Mouse (Mus musculus) T-helper 2 cell (primary cell): ENCODE results near the gene Gm48551.

ENCODE experiments used
- in situ Hi-C: fragments of 300-600 bp; cut with MboI, MseI; formaldehyde crosslinking; loops from one replicate; pipeline ENCODE4 v1.15.1; 2025; ENCODE audit warnings: high pct_unique_total_duplicates

Gene Gm48551

GRCm38 (mm10) chr10:81382039-81382438 lies 2.2 kb upstream of the Gm48551 start:
- in situ Hi-C loops: no loop called here

DNA sequence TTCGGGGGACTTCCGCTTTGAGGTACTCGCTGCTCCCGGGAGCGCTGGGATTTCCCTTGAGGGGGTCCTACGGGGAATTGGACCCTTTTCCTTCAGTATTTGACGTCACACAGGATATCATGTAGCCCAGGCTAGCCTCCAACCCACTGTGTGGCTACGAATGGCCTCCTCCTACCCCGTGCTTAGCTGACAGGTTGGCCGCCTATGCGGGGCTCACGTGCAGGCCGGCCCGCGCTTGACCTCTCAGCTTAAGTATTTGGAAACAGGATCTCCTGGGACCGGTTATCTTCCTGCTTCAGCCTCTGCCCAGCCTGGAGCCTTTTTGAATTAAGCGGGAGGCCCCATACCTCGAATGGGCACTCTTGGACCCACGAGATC lies 328 bp downstream of the Gm48551 start:
- in situ Hi-C loops: no loop called here

DNA sequence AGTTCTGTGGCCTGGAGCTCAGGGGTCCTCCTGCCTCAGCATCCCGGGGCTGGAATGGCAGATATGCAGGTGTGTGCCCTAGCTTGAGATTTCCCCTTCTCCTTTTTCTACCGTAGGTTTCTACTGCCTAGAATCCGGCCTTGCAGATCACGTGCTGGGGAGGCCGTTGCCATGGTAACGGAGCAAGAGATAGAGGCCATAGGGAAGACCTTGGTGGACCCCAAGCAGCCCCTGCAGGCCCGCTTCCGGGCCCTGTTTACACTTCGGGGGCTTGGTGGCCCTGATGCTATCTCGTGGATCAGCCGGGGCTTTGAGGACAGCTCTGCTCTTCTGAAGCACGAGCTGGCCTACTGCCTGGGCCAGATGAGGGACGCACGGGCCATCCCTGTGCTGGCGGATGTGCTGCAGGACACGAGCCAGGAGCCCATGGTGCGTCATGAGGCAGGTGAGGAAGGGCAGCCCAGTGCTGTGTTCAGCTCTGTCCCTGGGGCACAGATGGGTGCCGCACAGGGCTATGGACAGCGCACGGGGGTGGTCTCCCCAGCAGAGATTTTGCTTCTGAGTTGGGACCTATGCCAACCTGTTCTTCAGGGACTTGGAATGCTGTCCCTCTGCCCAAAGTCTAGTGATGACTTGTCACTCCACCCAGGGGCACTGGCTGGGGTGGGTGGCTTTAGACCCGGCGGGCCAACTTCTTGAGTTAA lies 1.5 kb downstream of the Gm48551 start:
- in situ Hi-C loops: no loop called here

DNA sequence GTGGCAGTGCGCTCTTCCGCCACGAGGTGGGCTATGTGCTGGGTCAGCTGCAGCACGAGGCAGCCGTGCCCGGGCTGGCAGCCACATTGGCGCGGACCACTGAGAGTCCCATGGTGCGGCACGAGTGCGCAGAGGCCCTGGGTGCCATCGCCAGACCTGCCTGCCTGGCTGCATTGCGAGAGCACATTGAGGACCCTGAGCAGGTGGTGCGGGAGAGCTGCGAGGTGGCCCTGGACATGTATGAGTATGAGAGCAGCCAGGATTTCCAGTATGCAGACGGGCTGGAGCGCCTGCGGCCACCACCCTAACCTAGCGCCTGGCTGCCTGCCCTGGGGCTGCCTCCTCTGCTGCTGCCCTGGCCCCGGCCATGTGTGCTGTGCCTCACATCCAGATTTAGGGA lies 3.5 kb downstream of the Gm48551 start:
- in situ Hi-C loops: no loop called here

GRCm38 (mm10) chr10:81388505-81389055 lies 4.3 kb downstream of the Gm48551 start, which contains the start of gene Gm48552:
Gene Gm48552, plus strand, starts transcription at chr10:81389005.
- in situ Hi-C loops: no loop called here

DNA sequence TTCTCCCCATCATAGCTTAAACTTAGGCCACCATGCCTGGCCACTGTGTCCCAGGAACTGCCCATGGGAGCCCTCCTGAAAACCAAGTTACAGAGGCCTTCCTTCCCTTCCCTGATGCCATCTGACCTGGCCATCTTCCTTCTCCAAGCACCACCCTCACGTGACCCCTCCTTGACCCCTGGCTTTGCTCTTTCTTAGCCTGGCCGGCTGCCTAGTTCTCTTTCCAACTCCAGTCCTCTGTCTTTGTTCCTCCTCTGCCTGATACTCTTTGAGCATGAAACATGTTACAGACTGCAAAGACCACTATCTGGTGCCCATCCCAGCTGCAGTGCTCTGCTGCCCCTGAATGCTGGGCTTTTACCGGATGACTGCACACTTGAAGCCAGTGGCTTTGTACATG lies 5.1 kb downstream of the Gm48551 start:
- in situ Hi-C loops: no loop called here

GRCm38 (mm10) chr10:81389801-81390677 lies 5.8 kb downstream of the Gm48551 start:
- in situ Hi-C loops: no loop called here

GRCm38 (mm10) chr10:81390678-81390965 lies 6.4 kb downstream of the Gm48551 start:
- in situ Hi-C loops: no loop called here

DNA sequence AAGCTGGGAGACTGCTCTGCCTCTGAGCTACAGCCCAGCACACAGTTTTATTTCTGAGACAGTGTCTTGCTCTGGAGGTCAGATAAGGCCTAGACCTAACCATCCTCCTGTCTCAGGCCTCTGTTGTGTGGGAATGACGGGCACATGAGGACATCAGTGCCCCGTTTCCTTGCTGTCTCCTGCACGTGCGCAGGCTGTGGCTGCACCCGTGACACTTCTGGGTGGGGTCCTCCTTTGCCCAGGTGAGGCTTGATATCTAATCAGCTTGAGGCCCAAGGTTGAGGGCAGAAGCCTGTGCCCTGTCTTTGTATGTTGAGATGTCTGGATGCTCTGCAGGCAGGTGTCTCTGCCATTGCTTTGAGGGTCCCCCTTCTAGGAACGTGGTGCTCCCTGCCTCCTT lies 8.0 kb downstream of the Gm48551 start:
- in situ Hi-C loops: no loop called here

GRCm38 (mm10) chr10:81392781-81393185 lies 8.5 kb downstream of the Gm48551 start, which contains the start of gene Smim24:
Gene Smim24, plus strand, starts transcription at chr10:81393051.
- in situ Hi-C loops: no loop called here

- in situ Hi-C loops: no loop called here
These were observed 9.3 kb downstream of the Gm48551 start for GRCm38 (mm10) chr10:81393456-81394063.

DNA sequence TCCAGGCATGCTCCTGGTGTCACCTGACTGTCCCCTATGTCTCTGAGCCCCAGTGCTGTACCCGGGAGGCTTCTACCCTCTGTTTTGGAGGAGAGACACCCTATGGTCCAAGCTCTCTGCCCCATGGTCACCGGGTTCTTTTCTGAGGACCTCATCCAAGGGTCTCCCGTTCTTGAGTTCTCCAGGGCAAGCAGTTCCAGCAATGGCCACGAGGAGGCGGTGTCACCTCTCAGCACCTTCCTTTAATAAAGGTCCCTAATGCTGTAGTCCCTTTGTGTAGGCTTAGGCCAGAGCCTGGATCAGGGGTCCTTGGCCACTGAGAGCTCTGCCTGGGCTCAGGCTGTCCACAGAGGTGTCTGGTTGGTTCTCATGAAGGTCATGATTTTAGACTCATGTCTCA lies 10.9 kb downstream of the Gm48551 start:
- in situ Hi-C loops: loop anchor here (5.0 kb wide), 1 partner anchor 137 kb away; no protein-coding TSS in a partner anchor

DNA sequence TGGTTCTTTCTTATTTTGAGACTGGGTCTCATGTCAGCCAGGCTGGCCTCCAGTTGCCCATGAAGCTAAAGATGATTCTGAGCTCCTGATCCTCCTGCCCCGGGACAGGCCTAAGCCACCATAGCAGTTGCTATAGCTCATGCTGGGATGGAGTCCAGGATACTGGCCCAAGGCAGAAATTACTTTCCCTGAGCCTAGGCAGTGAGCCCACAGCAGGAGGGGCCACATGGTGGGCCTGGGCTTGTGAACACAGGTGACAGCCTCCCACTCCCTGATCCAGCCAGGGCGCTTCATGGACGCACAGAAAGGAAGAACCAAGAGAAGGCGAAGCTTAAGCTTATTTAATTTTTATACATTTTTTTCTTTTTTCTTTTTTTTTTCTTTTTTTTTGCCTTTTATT lies 11.6 kb downstream of the Gm48551 start:
- in situ Hi-C loops: loop anchor here (5.0 kb wide), 1 partner anchor 136 kb away; no protein-coding TSS in a partner anchor

DNA sequence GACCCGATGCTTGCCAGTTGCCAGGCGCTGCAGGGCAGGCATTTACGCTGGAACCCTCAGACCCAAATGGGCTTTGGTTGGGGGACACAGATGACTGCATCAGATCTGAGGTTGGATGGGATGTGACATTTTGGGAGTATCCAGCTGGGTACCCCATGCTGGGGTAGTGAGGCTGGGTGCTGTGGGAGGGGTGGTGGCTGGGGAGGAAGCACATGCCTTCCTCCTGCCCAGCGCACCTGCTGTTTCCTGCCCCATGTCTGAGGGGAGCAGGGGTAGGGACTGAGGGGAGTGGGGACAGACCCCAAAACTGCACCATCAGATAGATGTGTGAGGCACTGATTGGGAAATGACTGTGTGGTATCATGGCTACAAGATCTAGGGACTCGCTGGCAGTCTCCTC lies 12.5 kb downstream of the Gm48551 start:
- in situ Hi-C loops: loop anchor here (5.0 kb wide), 1 partner anchor 136 kb away; no protein-coding TSS in a partner anchor

DNA sequence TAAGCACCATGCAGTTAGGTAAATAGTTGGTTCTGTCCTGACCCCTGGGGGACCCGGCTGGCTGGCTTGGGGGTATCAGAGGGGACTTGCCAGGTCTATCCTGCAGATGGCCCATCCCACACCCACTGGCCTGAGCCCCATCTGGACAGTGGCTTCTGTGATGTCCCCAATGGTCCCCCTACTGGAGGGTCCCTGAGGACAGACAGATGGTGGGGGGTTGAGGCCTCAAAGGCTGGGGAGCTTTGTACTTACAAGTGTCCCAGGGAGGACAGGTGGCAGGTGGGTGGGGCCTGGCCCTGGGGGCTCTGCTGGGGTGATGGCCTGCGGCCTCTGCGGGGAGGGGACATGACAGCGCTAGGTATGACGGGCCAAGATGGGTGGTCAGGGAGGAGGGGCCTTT lies 15.0 kb downstream of the Gm48551 start:
- in situ Hi-C loops: loop anchor here (5.0 kb wide), 1 partner anchor 133 kb away; no protein-coding TSS in a partner anchor

DNA sequence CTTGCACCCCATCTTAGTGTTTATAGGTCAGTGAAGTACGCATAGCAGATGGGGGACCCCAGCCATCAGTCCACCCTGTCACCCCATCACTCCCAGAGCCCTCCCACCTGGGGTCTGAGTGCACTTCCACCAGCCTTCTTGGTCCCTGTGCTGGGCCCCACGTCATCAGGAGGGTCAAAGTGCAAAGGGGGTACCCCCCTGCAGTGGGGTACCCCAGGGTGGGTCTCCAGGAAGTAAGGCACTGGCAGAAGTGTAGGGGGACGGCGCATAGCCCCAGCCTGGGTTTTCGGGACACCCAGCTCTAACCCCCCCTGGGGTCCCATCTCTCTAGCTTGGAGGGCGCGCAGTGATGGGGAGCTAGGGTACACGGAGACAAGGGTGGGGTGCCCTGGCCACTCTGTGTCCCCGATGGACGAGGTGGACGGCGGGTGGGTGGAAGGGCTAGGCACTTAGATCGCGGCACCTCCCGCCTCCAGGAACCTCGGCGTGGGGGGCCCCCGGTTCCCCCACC lies 15.6 kb downstream of the Gm48551 start:
- in situ Hi-C loops: loop anchor here (5.0 kb wide), 1 partner anchor 132 kb away; no protein-coding TSS in a partner anchor

- in situ Hi-C loops: no loop called here
These were observed 16.3 kb downstream of the Gm48551 start for GRCm38 (mm10) chr10:81400371-81401204.

DNA sequence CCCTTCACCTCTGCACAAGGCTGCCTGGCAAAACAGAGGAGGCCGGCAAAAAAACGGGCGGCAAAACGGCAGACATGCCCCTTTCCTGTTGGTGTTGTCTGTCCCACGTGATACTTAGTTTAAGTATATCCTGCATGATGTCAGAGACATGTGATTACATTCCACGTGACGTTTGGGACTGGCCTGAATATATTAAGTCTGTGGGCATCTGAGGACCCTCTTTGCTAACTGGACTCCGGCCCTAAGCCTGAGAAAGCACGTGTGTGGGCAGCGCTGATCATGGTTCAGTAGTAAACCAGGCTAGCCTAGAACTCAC lies 16.9 kb downstream of the Gm48551 start:
- in situ Hi-C loops: no loop called here

GRCm38 (mm10) chr10:81401521-81402226 lies 17.4 kb downstream of the Gm48551 start:
- in situ Hi-C loops: no loop called here

GRCm38 (mm10) chr10:81402227-81402765 lies 18.0 kb downstream of the Gm48551 start:
- in situ Hi-C loops: no loop called here
